Mouse (Mus musculus): Measurements from ENCODE around the gene Slc25a22.

DNA sequence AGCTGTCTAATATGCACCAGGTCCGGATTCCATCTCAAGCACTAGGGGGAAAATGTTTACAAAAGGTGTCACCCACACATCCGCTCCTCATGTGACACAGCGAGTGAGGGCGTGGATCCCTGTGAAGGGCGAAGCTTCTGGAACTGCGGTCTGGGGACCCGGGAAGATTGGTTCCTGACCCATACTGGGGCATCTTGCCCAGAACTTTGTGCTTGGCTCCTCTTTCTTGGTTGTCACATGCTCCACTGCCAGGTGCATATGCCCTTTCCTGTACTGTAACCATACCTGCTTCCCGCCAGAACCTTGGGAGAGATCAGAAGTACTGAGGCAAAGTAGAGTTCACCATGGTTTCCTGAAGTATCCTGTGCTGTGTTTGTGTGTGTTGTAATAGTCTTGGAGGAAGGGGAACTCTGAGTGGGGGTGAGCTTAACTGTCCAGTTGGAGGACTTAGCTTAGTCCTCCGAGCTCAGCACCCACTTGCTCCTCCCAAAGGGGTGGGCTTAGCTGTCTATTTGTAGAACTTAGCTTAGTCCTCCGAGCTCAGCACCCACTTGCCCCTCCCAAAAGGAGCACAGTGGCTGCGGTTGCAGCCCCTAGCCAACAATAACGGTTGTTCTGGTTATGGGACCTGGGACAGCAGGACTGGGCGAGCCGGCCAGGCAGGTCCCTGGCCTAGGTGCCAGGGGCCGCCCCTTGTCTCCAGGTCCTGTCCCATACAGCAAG, 22.9 kb upstream of the Slc25a22 start, which contains the start of gene Cracr2b:
- no peak for TF ChIP-seq CTCF (conservative IDR thresholded peaks at IDR 0.05 in 1 of 2, IDR thresholded peaks at IDR 0.05 in 1 of 2; ENCODE audit: low read depth in 2 of 2, low read length in 2 of 2)
- no peak for TF ChIP-seq POLR2A (IDR thresholded peaks at IDR 0.05; ENCODE audit: low read depth, low read length)

All from CH12.LX (cell line).